Mouse (Mus musculus): Measurements from ENCODE around the gene Cdhr2.

Gene Cdhr2

GRCm38 (mm10) chr13:54752656-54753055 is 51.4 kb downstream of the Cdhr2 start:
- no peak for DNase-seq (ENCODE audit: low spot score)

GRCm38 (mm10) chr13:54753733-54754132 is 52.5 kb downstream of the Cdhr2 start:
- no peak for DNase-seq (ENCODE audit: low spot score)

GRCm38 (mm10) chr13:54754169-54755080 is 53.2 kb downstream of the Cdhr2 start:
- DNase-seq (ENCODE audit: low spot score) = no peak

- no peak for DNase-seq (ENCODE audit: low spot score)
Observed at GRCm38 (mm10) chr13:54755201-54755830, 54.1 kb downstream of the Cdhr2 start.

GRCm38 (mm10) chr13:54756156-54756712 is 55.0 kb downstream of the Cdhr2 start:
- no peak for DNase-seq (ENCODE audit: low spot score)

- DNase-seq (ENCODE audit: low spot score) = no peak
Observed at GRCm38 (mm10) chr13:54757093-54757830, 56.0 kb downstream of the Cdhr2 start.

GRCm38 (mm10) chr13:54758045-54758755 is 56.9 kb downstream of the Cdhr2 start:
- peak; percentile 89 for DNase-seq (ENCODE audit: low spot score)

GRCm38 (mm10) chr13:54758756-54759470 is 57.7 kb downstream of the Cdhr2 start:
- DNase-seq (ENCODE audit: low spot score) = no peak

- DNase-seq (ENCODE audit: low spot score) = no peak
Observed at GRCm38 (mm10) chr13:54759496-54759895, 58.2 kb downstream of the Cdhr2 start.

- DNase-seq (ENCODE audit: low spot score) = no peak
Observed at GRCm38 (mm10) chr13:54760164-54760795, 59.0 kb downstream of the Cdhr2 start.

GRCm38 (mm10) chr13:54760906-54761305 is 59.6 kb downstream of the Cdhr2 start:
- DNase-seq (ENCODE audit: low spot score) = no peak

GRCm38 (mm10) chr13:54765281-54766191 is 64.3 kb downstream of the Cdhr2 start:
- no peak for DNase-seq (ENCODE audit: low spot score)

GRCm38 (mm10) chr13:54766192-54766768 is 65.0 kb downstream of the Cdhr2 start, which contains the start of gene Sncb:
Sncb (minus strand) TSS chr13:54766595.
- DNase-seq (ENCODE audit: low spot score) = no peak

GRCm38 (mm10) chr13:54767012-54767411 is 65.8 kb downstream of the Cdhr2 start:
- no peak for DNase-seq (ENCODE audit: low spot score)

GRCm38 (mm10) chr13:54780592-54780991 is 79.3 kb downstream of the Cdhr2 start:
- no peak for DNase-seq (ENCODE audit: low spot score)

- no peak for DNase-seq (ENCODE audit: low spot score)
Observed at GRCm38 (mm10) chr13:54781086-54781485, 79.8 kb downstream of the Cdhr2 start.

- DNase-seq (ENCODE audit: low spot score) = no peak
Observed at GRCm38 (mm10) chr13:54783235-54783634, 82.0 kb downstream of the Cdhr2 start.

- no peak for DNase-seq (ENCODE audit: low spot score)
Observed at GRCm38 (mm10) chr13:54783698-54784097, 82.4 kb downstream of the Cdhr2 start, which contains the start of gene Eif4e1b. Eif4e1b (plus strand) TSS chr13:54783998.
